Mouse (Mus musculus): ENCODE data around the gene Cd160.

The Cd160 gene

GRCm38 (mm10) chr3:96845191-96845590 is 16.0 kb upstream of the Cd160 start:
- TF ChIP-seq POU5F1 (IDR thresholded peaks at IDR 0.05; ENCODE audit: borderline replicate concordance, low read length) (no peak), CTCF (conservative IDR thresholded peaks at IDR 0.05; ENCODE audit: low read length) (no peak), NANOG (IDR thresholded peaks at IDR 0.05; ENCODE audit: borderline replicate concordance, low read length) (no peak)
- Histone ChIP-seq H3K36me3 (ENCODE audit: insufficient read depth, low read length) (no peaks in the 10 kb centered on the region), H3K27me3 (ENCODE audit: insufficient read depth, low read length) (no peaks in the 10 kb centered on the region), H3K9me3 (ENCODE audit: low read length) (no peaks in the 10 kb centered on the region), H3K4me3 (replicated peaks; ENCODE audit: low read length) (no peak overlapping the region), H3K4me1 (replicated peaks; ENCODE audit: low read depth, low read length) (peaks cover 9% of the 10 kb centered on the region; the same call in 1 of the 2 replicates)

GRCm38 (mm10) chr3:96838996-96839645 is 10.0 kb upstream of the Cd160 start:
- H3K4me1 ChIP-seq (replicated peaks; ENCODE audit: low read depth, low read length) = peaks cover 10% of the 10 kb centered on the region; the same call in 1 of the 2 replicates
- H3K9me3 ChIP-seq (ENCODE audit: low read length) = no peaks in the 10 kb centered on the region
- no peaks in the 10 kb centered on the region for H3K36me3 ChIP-seq (ENCODE audit: insufficient read depth, low read length)
- peaks cover 5% of the 10 kb centered on the region; the same call in 1 of the 2 replicates for H3K27me3 ChIP-seq (ENCODE audit: insufficient read depth, low read length)
- no peak overlapping the region for H3K4me3 ChIP-seq (replicated peaks; ENCODE audit: low read length)
- TF ChIP-seq CTCF (conservative IDR thresholded peaks at IDR 0.05; ENCODE audit: low read length) = no peak
- no peak for TF ChIP-seq NANOG (IDR thresholded peaks at IDR 0.05; ENCODE audit: borderline replicate concordance, low read length)
- TF ChIP-seq POU5F1 (IDR thresholded peaks at IDR 0.05; ENCODE audit: borderline replicate concordance, low read length) = no peak

GRCm38 (mm10) chr3:96836414-96836813 is 7.3 kb upstream of the Cd160 start:
- Histone ChIP-seq H3K9me3 (ENCODE audit: low read length) (no peaks in the 10 kb centered on the region), H3K4me1 (replicated peaks; ENCODE audit: low read depth, low read length) (peaks cover 33% of the 10 kb centered on the region), H3K4me3 (replicated peaks; ENCODE audit: low read length) (no peak overlapping the region), H3K36me3 (ENCODE audit: insufficient read depth, low read length) (no peaks in the 10 kb centered on the region), H3K27me3 (ENCODE audit: insufficient read depth, low read length) (peaks cover 10% of the 10 kb centered on the region)
- TF ChIP-seq POU5F1 (IDR thresholded peaks at IDR 0.05; ENCODE audit: borderline replicate concordance, low read length) = no peak
- no peak for TF ChIP-seq NANOG (IDR thresholded peaks at IDR 0.05; ENCODE audit: borderline replicate concordance, low read length)
- TF ChIP-seq CTCF (conservative IDR thresholded peaks at IDR 0.05; ENCODE audit: low read length) = no peak

GRCm38 (mm10) chr3:96834587-96835348 is 5.6 kb upstream of the Cd160 start:
- TF ChIP-seq POU5F1 (IDR thresholded peaks at IDR 0.05; ENCODE audit: borderline replicate concordance, low read length) = no peak
- TF ChIP-seq NANOG (IDR thresholded peaks at IDR 0.05; ENCODE audit: borderline replicate concordance, low read length) = no peak
- TF ChIP-seq CTCF (conservative IDR thresholded peaks at IDR 0.05; ENCODE audit: low read length) = no peak
- no peaks in the 10 kb centered on the region for H3K9me3 ChIP-seq (ENCODE audit: low read length)
- peaks cover 15% of the 10 kb centered on the region for H3K27me3 ChIP-seq (ENCODE audit: insufficient read depth, low read length)
- H3K4me1 ChIP-seq (replicated peaks; ENCODE audit: low read depth, low read length) = peaks cover 42% of the 10 kb centered on the region
- no peak overlapping the region for H3K4me3 ChIP-seq (replicated peaks; ENCODE audit: low read length)
- no peaks in the 10 kb centered on the region for H3K36me3 ChIP-seq (ENCODE audit: insufficient read depth, low read length)

DNA sequence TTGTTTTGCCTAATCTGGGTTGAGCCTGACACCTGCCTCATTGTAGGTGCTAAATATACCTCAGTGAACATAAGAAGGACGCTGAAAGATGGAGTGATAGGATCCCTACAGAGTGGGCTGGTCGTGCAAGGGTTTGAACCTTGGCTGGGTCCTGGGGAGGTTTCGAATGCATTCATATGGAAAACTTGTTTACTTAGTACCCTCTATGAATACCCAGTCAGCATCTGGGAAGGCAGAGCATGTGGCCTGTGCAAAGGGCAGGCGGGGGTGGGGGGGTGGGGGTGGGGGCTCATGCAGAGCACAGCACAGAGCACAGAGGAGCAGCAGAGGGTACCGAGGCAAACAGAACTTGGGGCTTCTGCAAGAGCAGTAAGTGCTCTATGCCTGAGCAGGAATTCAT is 3.8 kb upstream of the Cd160 start:
- Histone ChIP-seq H3K36me3 (ENCODE audit: insufficient read depth, low read length) (no peaks in the 10 kb centered on the region), H3K4me3 (replicated peaks; ENCODE audit: low read length) (peak overlapping the region; percentile 18; the same call in 1 of the 2 replicates), H3K4me1 (replicated peaks; ENCODE audit: low read depth, low read length) (peaks cover 60% of the 10 kb centered on the region), H3K27me3 (ENCODE audit: insufficient read depth, low read length) (peaks cover 15% of the 10 kb centered on the region), H3K9me3 (ENCODE audit: low read length) (no peaks in the 10 kb centered on the region)
- TF ChIP-seq NANOG (IDR thresholded peaks at IDR 0.05; ENCODE audit: borderline replicate concordance, low read length) (no peak), POU5F1 (IDR thresholded peaks at IDR 0.05; ENCODE audit: borderline replicate concordance, low read length) (no peak), CTCF (conservative IDR thresholded peaks at IDR 0.05; ENCODE audit: low read length) (no peak)

DNA sequence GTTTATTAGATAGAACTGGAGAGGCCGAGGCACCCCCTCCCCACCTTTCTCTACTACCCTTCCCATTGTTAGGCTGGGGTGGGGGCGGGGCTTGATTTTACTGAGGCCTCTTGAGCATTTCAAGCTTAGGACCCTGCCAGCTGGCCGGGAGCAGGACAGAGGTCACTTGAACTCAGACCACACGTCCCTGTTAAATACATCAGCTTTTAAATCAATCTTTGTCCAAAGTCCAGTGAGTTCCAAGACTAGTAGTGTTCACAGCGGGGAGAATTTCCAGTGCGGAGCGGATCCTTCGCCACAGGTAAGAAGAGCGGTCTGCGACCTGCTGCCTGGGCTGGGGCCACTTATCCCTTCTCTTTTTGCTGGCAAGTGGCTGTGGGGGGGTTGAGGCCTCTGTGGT is 705 bp upstream of the Cd160 start:
- H3K4me3 ChIP-seq (replicated peaks; ENCODE audit: low read length) = no peak overlapping the region
- no peaks in the 10 kb centered on the region for H3K36me3 ChIP-seq (ENCODE audit: insufficient read depth, low read length)
- H3K9me3 ChIP-seq (ENCODE audit: low read length) = no peaks in the 10 kb centered on the region
- peaks cover 59% of the 10 kb centered on the region for H3K4me1 ChIP-seq (replicated peaks; ENCODE audit: low read depth, low read length)
- H3K27me3 ChIP-seq (ENCODE audit: insufficient read depth, low read length) = peaks cover 13% of the 10 kb centered on the region
- no peak for TF ChIP-seq CTCF (conservative IDR thresholded peaks at IDR 0.05; ENCODE audit: low read length)
- no peak for TF ChIP-seq POU5F1 (IDR thresholded peaks at IDR 0.05; ENCODE audit: borderline replicate concordance, low read length)
- TF ChIP-seq NANOG (IDR thresholded peaks at IDR 0.05; ENCODE audit: borderline replicate concordance, low read length) = no peak

DNA sequence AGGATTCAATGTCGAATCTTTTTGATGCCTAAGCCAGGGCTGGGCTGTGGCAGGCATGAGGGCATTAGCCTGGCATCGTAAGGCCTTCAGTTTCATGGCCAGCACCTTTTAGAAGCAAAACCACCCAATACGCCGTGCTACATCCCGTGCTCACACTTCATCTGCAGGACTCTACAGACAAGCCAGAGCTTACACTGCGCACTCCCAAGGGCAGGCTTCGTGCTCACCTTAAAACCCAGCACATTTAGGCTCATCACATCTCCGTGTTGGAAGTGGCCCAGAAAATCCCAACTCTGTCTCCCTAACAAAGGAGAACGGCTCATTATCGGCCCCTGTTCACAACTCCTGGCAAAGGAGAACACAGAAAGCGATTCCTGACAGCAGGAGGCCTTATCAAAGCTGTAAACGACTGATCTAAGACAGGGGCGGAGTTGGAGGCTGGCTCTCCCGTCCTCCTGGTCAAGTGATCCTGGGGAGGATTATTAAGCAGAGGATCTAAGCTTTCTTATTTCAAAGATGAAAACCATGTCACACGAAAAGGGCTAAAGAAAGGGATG is 765 bp downstream of the Cd160 start:
- TF ChIP-seq CTCF (conservative IDR thresholded peaks at IDR 0.05; ENCODE audit: low read length) (no peak), NANOG (IDR thresholded peaks at IDR 0.05; ENCODE audit: borderline replicate concordance, low read length) (no peak), POU5F1 (IDR thresholded peaks at IDR 0.05; ENCODE audit: borderline replicate concordance, low read length) (no peak)
- no peaks in the 10 kb centered on the region for H3K36me3 ChIP-seq (ENCODE audit: insufficient read depth, low read length)
- H3K27me3 ChIP-seq (ENCODE audit: insufficient read depth, low read length) = peaks cover 9% of the 10 kb centered on the region; the same call in 1 of the 2 replicates
- H3K4me3 ChIP-seq (replicated peaks; ENCODE audit: low read length) = 0 out of 2 replicates have a peak overlapping the region, but pooled peaks have one; percentile 20
- peaks cover 58% of the 10 kb centered on the region for H3K4me1 ChIP-seq (replicated peaks; ENCODE audit: low read depth, low read length)
- H3K9me3 ChIP-seq (ENCODE audit: low read length) = no peaks in the 10 kb centered on the region

DNA sequence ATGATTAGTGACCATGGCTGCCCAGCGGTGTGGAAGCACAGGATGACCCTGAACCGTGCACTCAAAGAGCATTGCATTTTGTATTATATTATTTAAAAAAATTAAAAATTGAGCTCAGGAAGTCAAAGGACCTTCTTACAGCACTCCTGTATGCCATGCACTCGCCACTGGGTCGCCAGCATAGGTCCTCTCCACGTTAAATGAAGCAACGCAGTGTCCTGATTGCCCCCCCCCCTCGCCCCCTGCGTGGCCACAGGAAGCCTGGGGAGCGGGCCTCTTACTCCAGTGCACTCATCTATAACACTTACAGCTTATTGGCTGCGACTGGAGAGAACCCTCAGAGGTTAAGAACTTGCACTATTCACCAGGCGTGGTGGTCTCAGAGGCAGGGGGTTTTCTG is 3.9 kb downstream of the Cd160 start:
- H3K36me3 ChIP-seq (ENCODE audit: insufficient read depth, low read length) = no peaks in the 10 kb centered on the region
- 0 out of 2 replicates have a peak overlapping the region, but pooled peaks have one; percentile 13 for H3K4me3 ChIP-seq (replicated peaks; ENCODE audit: low read length)
- H3K9me3 ChIP-seq (ENCODE audit: low read length) = no peaks in the 10 kb centered on the region; the same call in 1 of the 2 replicates
- TF ChIP-seq POU5F1 (IDR thresholded peaks at IDR 0.05; ENCODE audit: borderline replicate concordance, low read length) (no peak), CTCF (conservative IDR thresholded peaks at IDR 0.05; ENCODE audit: low read length) (no peak), NANOG (IDR thresholded peaks at IDR 0.05; ENCODE audit: borderline replicate concordance, low read length) (no peak)
- peaks cover 39% of the 10 kb centered on the region for H3K4me1 ChIP-seq (replicated peaks; ENCODE audit: low read depth, low read length)
- 0 out of 2 replicates have a peak, but pooled peaks cover 3% of the 10 kb centered on the region for H3K27me3 ChIP-seq (ENCODE audit: insufficient read depth, low read length)
